Mouse (Mus musculus) hindbrain, embryonic 10.5 days (tissue): ENCODE data around the gene Ccdc142. TPM values are rescaled to one million over a fixed set of nuclear protein-coding genes. Genes with fewer than 3 reads are reported as not detected.

Source experiments
- DNase-seq: peaks from one replicate; pipeline ENCODE4 v3.0.0-alpha.2; 2017; ENCODE audit warnings: low spot score
- H3K27ac ChIP-seq: fragments of 300-500 bp; sonication (generic); 2 replicates; pipeline ENCODE4 v1.5.1; 2016; ENCODE audit warnings: mild to moderate bottlenecking, moderate library complexity
- H3K27me3 ChIP-seq: fragments of 300-500 bp; sonication (generic); 2 replicates; pipeline ENCODE4 v1.6.1; 2016; ENCODE audit warnings: mild to moderate bottlenecking; ENCODE audit not compliant: poor library complexity, insufficient read depth, severe bottlenecking
- H3K36me3 ChIP-seq: fragments of 300-500 bp; sonication (generic); 2 replicates; pipeline ENCODE4 v1.6.1; 2016; ENCODE audit warnings: mild to moderate bottlenecking, moderate library complexity
- H3K4me1 ChIP-seq: fragments of 300-500 bp; sonication (generic); replicated peaks from 2 replicates; pipeline ENCODE4 v1.6.1; 2016; ENCODE audit warnings: mild to moderate bottlenecking
- H3K4me3 ChIP-seq: fragments of 300-500 bp; sonication (generic); 2 replicates; pipeline ENCODE4 v1.5.1; 2016; ENCODE audit warnings: mild to moderate bottlenecking, moderate library complexity
- H3K9me3 ChIP-seq: fragments of 300-500 bp; sonication (generic); 2 replicates; pipeline ENCODE4 v1.6.1; 2016; ENCODE audit warnings: mild to moderate bottlenecking, moderate library complexity
- WGBS: fragments of 180-500 bp; shearing (Covaris S2); methylation state at CpG from one replicate; pipeline ENCODE4 v1.1.7; 2016; 5-methylcytosine and 5-hydroxymethylcytosine counted together
- polyA plus RNA-seq: library from polyadenylated mRNA; unstranded; fragments of >200 nt; fragmentation: Nextera tagmentation; extraction: Ambion mirVana; gene quantifications from 2 replicates; pipeline ENCODE4 v1.2.1, GENCODE M21; 2016

Gene Ccdc142
- polyA plus RNA-seq, 1 experiment from 2014 or later: 3.8 TPM

DNA sequence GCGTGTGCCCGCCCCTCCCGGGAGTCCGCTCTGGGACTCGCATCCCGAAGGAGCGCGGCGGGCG is 31.3 kb upstream of the Ccdc142 start, which contains the start of gene Tlx2:
Gene Tlx2, minus strand, starts transcription at position 47 of the 64 bp plus-strand sequence.
- Histone ChIP-seq H3K4me1 (peaks cover 39% of the 10 kb centered on the region), H3K36me3 (no peaks in the 10 kb centered on the region), H3K4me3 (peak within 1 kb of the TSS; percentile 41), H3K9me3 (no peaks in the 10 kb centered on the region), H3K27ac (peak within 1 kb of the TSS; percentile 42; the same call in 1 of the 2 replicates), H3K27me3 (peaks cover 100% of the 10 kb centered on the region)
- DNase-seq: no peak
- 1% methylated on average over 10 of the region's 10 CpGs for WGBS

- under 1% methylated on average over 58 of the region's 58 CpGs for WGBS
- Histone ChIP-seq H3K4me3 (peak overlapping the region; percentile 41), H3K36me3 (no peaks in the 10 kb centered on the region), H3K27me3 (peaks cover 100% of the 10 kb centered on the region), H3K27ac (peak overlapping the region; percentile 6; the same call in 1 of the 2 replicates), H3K4me1 (peaks cover 39% of the 10 kb centered on the region), H3K9me3 (no peaks in the 10 kb centered on the region)
- peak; percentile 70 for DNase-seq
Measured at GRCm38 (mm10) chr6:83070311-83071219, 30.8 kb upstream of the Ccdc142 start.

GRCm38 (mm10) chr6:83071220-83071619 is 30.2 kb upstream of the Ccdc142 start:
- peak; percentile 39 for DNase-seq
- Histone ChIP-seq H3K27me3 (peaks cover 100% of the 10 kb centered on the region), H3K36me3 (no peaks in the 10 kb centered on the region), H3K4me1 (peaks cover 39% of the 10 kb centered on the region), H3K27ac (no peak overlapping the region), H3K4me3 (peak overlapping the region; percentile 41), H3K9me3 (no peaks in the 10 kb centered on the region)
- WGBS: under 1% methylated on average over 24 of the region's 24 CpGs

DNA sequence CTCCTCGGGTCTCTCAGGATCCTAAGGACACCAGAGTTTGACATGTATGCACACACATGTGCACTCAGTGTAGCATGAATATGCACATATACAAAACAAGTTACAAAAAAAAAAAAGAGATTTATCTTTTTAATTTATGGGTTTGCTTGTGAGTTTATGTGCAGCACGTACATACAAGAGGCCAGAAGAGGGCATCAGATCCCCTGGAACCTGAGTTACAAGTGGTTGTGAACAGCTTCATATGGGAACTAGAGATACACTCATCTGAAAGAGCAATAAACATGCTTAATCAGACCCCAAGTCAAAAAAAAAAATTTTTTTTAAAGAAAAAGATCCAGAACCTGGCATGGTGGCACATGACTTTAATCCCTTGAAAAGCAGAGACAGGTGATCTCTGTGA is 26.4 kb upstream of the Ccdc142 start:
- DNase-seq: no peak
- Histone ChIP-seq H3K27me3 (peaks cover 76% of the 10 kb centered on the region), H3K36me3 (peaks cover 3% of the 10 kb centered on the region), H3K27ac (no peak overlapping the region), H3K9me3 (no peaks in the 10 kb centered on the region), H3K4me1 (peaks cover 46% of the 10 kb centered on the region), H3K4me3 (no peak overlapping the region)
- WGBS: 22% methylated on average over 2 of the region's 2 CpGs

GRCm38 (mm10) chr6:83077630-83078323 is 23.6 kb upstream of the Ccdc142 start, which contains the start of gene Pcgf1:
TSS of gene Pcgf1 (plus strand) at chr6:83077869.
- Histone ChIP-seq H3K9me3 (no peaks in the 10 kb centered on the region), H3K36me3 (peaks cover 31% of the 10 kb centered on the region), H3K27me3 (peaks cover 71% of the 10 kb centered on the region), H3K4me3 (peak within 1 kb of the TSS; percentile 83), H3K27ac (peak within 1 kb of the TSS; percentile 98), H3K4me1 (peaks cover 26% of the 10 kb centered on the region)
- no peak for DNase-seq
- WGBS: under 1% methylated on average over 54 of the region's 54 CpGs

GRCm38 (mm10) chr6:83078324-83078858 is 23.0 kb upstream of the Ccdc142 start:
- Histone ChIP-seq H3K36me3 (peaks cover 33% of the 10 kb centered on the region), H3K4me1 (peaks cover 26% of the 10 kb centered on the region), H3K9me3 (no peaks in the 10 kb centered on the region), H3K27ac (peak overlapping the region; percentile 98), H3K27me3 (peaks cover 71% of the 10 kb centered on the region), H3K4me3 (peak overlapping the region; percentile 83)
- DNase-seq: peak; percentile 99
- WGBS: under 1% methylated on average over 46 of the region's 46 CpGs

DNA sequence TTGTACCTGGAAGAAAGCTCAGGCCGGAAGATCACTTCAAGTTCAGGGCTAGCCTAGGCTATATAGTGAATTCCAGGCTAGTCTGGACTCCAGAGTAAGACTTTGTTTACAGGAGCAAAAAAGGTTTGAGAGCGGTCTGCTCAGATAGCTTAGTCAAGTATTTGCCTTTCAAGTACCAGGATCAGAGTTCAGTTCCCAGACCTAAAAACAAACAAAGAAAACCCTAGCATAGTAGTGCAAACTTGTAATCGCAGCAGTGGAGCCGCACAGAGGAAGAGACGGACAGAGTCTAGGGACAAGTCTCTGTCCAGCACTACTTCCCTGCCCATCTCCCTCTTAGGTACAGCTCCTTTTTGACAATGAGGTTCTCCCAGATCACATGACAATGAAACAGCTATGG is 21.2 kb upstream of the Ccdc142 start:
- 91% methylated on average over 5 of the region's 5 CpGs for WGBS
- no peak overlapping the region for H3K4me3 ChIP-seq
- no peaks in the 10 kb centered on the region for H3K9me3 ChIP-seq
- H3K36me3 ChIP-seq: peaks cover 33% of the 10 kb centered on the region
- H3K27ac ChIP-seq: no peak overlapping the region
- no peak for DNase-seq
- peaks cover 39% of the 10 kb centered on the region for H3K4me1 ChIP-seq
- H3K27me3 ChIP-seq: peaks cover 71% of the 10 kb centered on the region

- WGBS: 6% methylated on average over 5 of the region's 5 CpGs
- Histone ChIP-seq H3K27me3 (peaks cover 80% of the 10 kb centered on the region), H3K27ac (no peak overlapping the region), H3K4me1 (peaks cover 55% of the 10 kb centered on the region), H3K4me3 (no peak overlapping the region), H3K36me3 (peaks cover 33% of the 10 kb centered on the region), H3K9me3 (no peaks in the 10 kb centered on the region)
- no peak for DNase-seq
Measured at GRCm38 (mm10) chr6:83083497-83083896, 17.9 kb upstream of the Ccdc142 start.

- Histone ChIP-seq H3K27ac (no peak overlapping the region), H3K4me3 (no peak overlapping the region), H3K27me3 (peaks cover 89% of the 10 kb centered on the region), H3K36me3 (peaks cover 33% of the 10 kb centered on the region), H3K4me1 (peaks cover 47% of the 10 kb centered on the region), H3K9me3 (no peaks in the 10 kb centered on the region)
- 3% methylated on average over 6 of the region's 6 CpGs for WGBS
- DNase-seq: no peak
Measured at GRCm38 (mm10) chr6:83084477-83084876, 16.9 kb upstream of the Ccdc142 start.

GRCm38 (mm10) chr6:83086121-83087035 is 15.0 kb upstream of the Ccdc142 start, which contains the start of gene Lbx2:
TSS of gene Lbx2 (plus strand) at chr6:83086367.
- Histone ChIP-seq H3K27ac (no peak within 1 kb of the TSS), H3K36me3 (peaks cover 16% of the 10 kb centered on the region), H3K9me3 (no peaks in the 10 kb centered on the region), H3K4me1 (peaks cover 42% of the 10 kb centered on the region), H3K4me3 (peak within 1 kb of the TSS; percentile 43), H3K27me3 (peaks cover 96% of the 10 kb centered on the region)
- no peak for DNase-seq
- WGBS: 3% methylated on average over 42 of the region's 42 CpGs

GRCm38 (mm10) chr6:83087205-83087925 is 14.0 kb upstream of the Ccdc142 start:
- 1% methylated on average over 47 of the region's 47 CpGs for WGBS
- Histone ChIP-seq H3K4me3 (peak overlapping the region; percentile 43), H3K36me3 (peaks cover 6% of the 10 kb centered on the region; the same call in 1 of the 2 replicates), H3K4me1 (peaks cover 42% of the 10 kb centered on the region), H3K27me3 (peaks cover 93% of the 10 kb centered on the region), H3K27ac (no peak overlapping the region), H3K9me3 (no peaks in the 10 kb centered on the region)
- peak; percentile 58 for DNase-seq

GRCm38 (mm10) chr6:83087926-83088260 is 13.5 kb upstream of the Ccdc142 start:
- no peak overlapping the region for H3K27ac ChIP-seq
- H3K9me3 ChIP-seq: no peaks in the 10 kb centered on the region
- no peak for DNase-seq
- peaks cover 42% of the 10 kb centered on the region for H3K4me1 ChIP-seq
- peaks cover under 1% of the 10 kb centered on the region; the same call in 1 of the 2 replicates for H3K36me3 ChIP-seq
- WGBS: 4% methylated on average over 9 of the region's 9 CpGs
- H3K27me3 ChIP-seq: peaks cover 92% of the 10 kb centered on the region
- H3K4me3 ChIP-seq: peak overlapping the region; percentile 43
